Mouse (Mus musculus) T-helper 1 cell (primary cell): ENCODE results near the gene Taar8c.

Experiments
- in situ Hi-C: fragments of 300-600 bp; cut with MboI, MseI; formaldehyde crosslinking; loops from one replicate; pipeline ENCODE4 v1.15.1; 2025; ENCODE audit warnings: high pct_unique_total_duplicates

Taar8c gene

GRCm38 (mm10) chr10:24074751-24075150 lies 27.0 kb downstream of the Taar8c start:
- in situ Hi-C loops = loop anchor here (25.0 kb wide), 1 partner anchor 262 kb away; no protein-coding TSS in a partner anchor

- in situ Hi-C loops = no loop called here
These were observed 42.7 kb downstream of the Taar8c start for GRCm38 (mm10) chr10:24058986-24059385.

GRCm38 (mm10) chr10:24052039-24052438 lies 49.7 kb downstream of the Taar8c start:
- in situ Hi-C loops = no loop called here
